Mouse (Mus musculus): ENCODE results near the gene Vash1.

The Vash1 gene

GRCm38 (mm10) chr12:86678591-86679545 is at the start of gene Vash1:
Gene Vash1, plus strand, starts transcription at chr12:86678700.
- peak; percentile 87 for DNase-seq (ENCODE audit: extremely low spot score, low spot score)

- DNase-seq (ENCODE audit: extremely low spot score, low spot score) = no peak
These were observed 49.7 kb upstream of the Vash1 start for GRCm38 (mm10) chr12:86628783-86629172.

GRCm38 (mm10) chr12:86641763-86642162 is 36.7 kb upstream of the Vash1 start:
- DNase-seq (ENCODE audit: extremely low spot score, low spot score) = no peak

GRCm38 (mm10) chr12:86644512-86645273 is 33.8 kb upstream of the Vash1 start:
- DNase-seq (ENCODE audit: extremely low spot score, low spot score) = peak; percentile 29

- no peak for DNase-seq (ENCODE audit: extremely low spot score, low spot score)
These were observed 33.0 kb upstream of the Vash1 start for GRCm38 (mm10) chr12:86645494-86645893.

GRCm38 (mm10) chr12:86646831-86647230 is 31.7 kb upstream of the Vash1 start:
- no peak for DNase-seq (ENCODE audit: extremely low spot score, low spot score)

GRCm38 (mm10) chr12:86647279-86647678 is 31.2 kb upstream of the Vash1 start:
- DNase-seq (ENCODE audit: extremely low spot score, low spot score) = no peak

GRCm38 (mm10) chr12:86647736-86648135 is 30.8 kb upstream of the Vash1 start:
- no peak for DNase-seq (ENCODE audit: extremely low spot score, low spot score)

GRCm38 (mm10) chr12:86648489-86648888 is 30.0 kb upstream of the Vash1 start:
- DNase-seq (ENCODE audit: extremely low spot score, low spot score) = no peak

- DNase-seq (ENCODE audit: extremely low spot score, low spot score) = no peak
These were observed 27.1 kb upstream of the Vash1 start for GRCm38 (mm10) chr12:86651301-86651860.

GRCm38 (mm10) chr12:86652570-86653041 is 25.9 kb upstream of the Vash1 start:
- no peak for DNase-seq (ENCODE audit: extremely low spot score, low spot score)

- DNase-seq (ENCODE audit: extremely low spot score, low spot score) = peak; percentile 44
These were observed 19.0 kb upstream of the Vash1 start for GRCm38 (mm10) chr12:86659447-86659968.

- no peak for DNase-seq (ENCODE audit: extremely low spot score, low spot score)
These were observed 18.0 kb upstream of the Vash1 start for GRCm38 (mm10) chr12:86660466-86660865.

- DNase-seq (ENCODE audit: extremely low spot score, low spot score) = no peak
These were observed 12.8 kb upstream of the Vash1 start for GRCm38 (mm10) chr12:86665656-86666055.

GRCm38 (mm10) chr12:86668404-86668803 is 10.1 kb upstream of the Vash1 start:
- no peak for DNase-seq (ENCODE audit: extremely low spot score, low spot score)

GRCm38 (mm10) chr12:86672105-86672504 is 6.4 kb upstream of the Vash1 start:
- no peak for DNase-seq (ENCODE audit: extremely low spot score, low spot score)

GRCm38 (mm10) chr12:86672507-86672906 is 6.0 kb upstream of the Vash1 start:
- DNase-seq (ENCODE audit: extremely low spot score, low spot score) = no peak

GRCm38 (mm10) chr12:86679546-86679930 is 1.0 kb downstream of the Vash1 start:
- no peak for DNase-seq (ENCODE audit: extremely low spot score, low spot score)

GRCm38 (mm10) chr12:86679991-86680491 is 1.5 kb downstream of the Vash1 start:
- DNase-seq (ENCODE audit: extremely low spot score, low spot score) = peak; percentile 26

- DNase-seq (ENCODE audit: extremely low spot score, low spot score) = peak; percentile 46
These were observed 2.2 kb downstream of the Vash1 start for GRCm38 (mm10) chr12:86680591-86681193.

GRCm38 (mm10) chr12:86681626-86682025 is 3.1 kb downstream of the Vash1 start:
- no peak for DNase-seq (ENCODE audit: extremely low spot score, low spot score)

Measured in neural tube, embryonic 10.5 days (tissue).